Mouse (Mus musculus): ENCODE results near the gene 9030025P20Rik. TPM values are rescaled to one million over a fixed set of nuclear protein-coding genes. Genes with fewer than 3 reads are reported as not detected.
"Not testable (repeated sequence)": the region's sequence is repeated elsewhere in the genome, so short reads cannot be mapped to it uniquely, and the experiment has no call there.

Gene 9030025P20Rik
- total RNA-seq (2021) = 1 to 10 TPM; 4.6 to 8.1 TPM

GRCm38 (mm10) chr17:14978362-14979038 is at the start of gene 9030025P20Rik, which contains the start of gene Gm3417:
Gene 9030025P20Rik (plus strand): TSS chr17:14978468.
Gene Gm3417 (minus strand): TSS chr17:14978790.
- not testable (repeated sequence) for DNase-seq (ENCODE audit: extremely low spot score in 1 of 2, low spot score in 1 of 2)

- DNase-seq (ENCODE audit: extremely low spot score in 1 of 2, low spot score in 1 of 2) = no peak
Observed at GRCm38 (mm10) chr17:14928631-14929030, 49.6 kb upstream of the 9030025P20Rik start.

- DNase-seq (ENCODE audit: extremely low spot score in 1 of 2, low spot score in 1 of 2) = no peak
Observed at GRCm38 (mm10) chr17:14930697-14931096, 47.6 kb upstream of the 9030025P20Rik start.

GRCm38 (mm10) chr17:14931469-14931868 is 46.8 kb upstream of the 9030025P20Rik start:
- no peak for DNase-seq (ENCODE audit: extremely low spot score in 1 of 2, low spot score in 1 of 2)

- DNase-seq (ENCODE audit: extremely low spot score in 1 of 2, low spot score in 1 of 2) = not testable (repeated sequence)
Observed at GRCm38 (mm10) chr17:14935280-14935679, 43.0 kb upstream of the 9030025P20Rik start.

GRCm38 (mm10) chr17:14935841-14936605 is 42.2 kb upstream of the 9030025P20Rik start:
- no peak for DNase-seq (ENCODE audit: extremely low spot score in 1 of 2, low spot score in 1 of 2)

- DNase-seq (ENCODE audit: extremely low spot score in 1 of 2, low spot score in 1 of 2) = not testable (repeated sequence)
Observed at GRCm38 (mm10) chr17:14942181-14942580, 36.1 kb upstream of the 9030025P20Rik start.

GRCm38 (mm10) chr17:14943009-14943728 is 35.1 kb upstream of the 9030025P20Rik start, which contains the start of the genes Wdr27 and 1600012H06Rik:
Gene Wdr27 (minus strand): TSS chr17:14943158.
Gene 1600012H06Rik (plus strand): TSS chr17:14943184.
- DNase-seq (ENCODE audit: extremely low spot score in 1 of 2, low spot score in 1 of 2) = peak; percentile 98

GRCm38 (mm10) chr17:14943729-14944059 is 34.6 kb upstream of the 9030025P20Rik start:
- no peak for DNase-seq (ENCODE audit: extremely low spot score in 1 of 2, low spot score in 1 of 2)

- DNase-seq (ENCODE audit: extremely low spot score in 1 of 2, low spot score in 1 of 2) = no peak
Observed at GRCm38 (mm10) chr17:14944551-14944950, 33.7 kb upstream of the 9030025P20Rik start.

- DNase-seq (ENCODE audit: extremely low spot score in 1 of 2, low spot score in 1 of 2) = no peak
Observed at GRCm38 (mm10) chr17:14949161-14949827, 29.0 kb upstream of the 9030025P20Rik start.

- no peak for DNase-seq (ENCODE audit: extremely low spot score in 1 of 2, low spot score in 1 of 2)
Observed at GRCm38 (mm10) chr17:14953452-14953851, 24.8 kb upstream of the 9030025P20Rik start.

- DNase-seq (ENCODE audit: extremely low spot score in 1 of 2, low spot score in 1 of 2) = no peak
Observed at GRCm38 (mm10) chr17:14958686-14959327, 19.5 kb upstream of the 9030025P20Rik start.

GRCm38 (mm10) chr17:14959979-14960378 is 18.3 kb upstream of the 9030025P20Rik start:
- no peak for DNase-seq (ENCODE audit: extremely low spot score in 1 of 2, low spot score in 1 of 2)

- DNase-seq (ENCODE audit: extremely low spot score in 1 of 2, low spot score in 1 of 2) = no peak
Observed at GRCm38 (mm10) chr17:14960520-14960919, 17.7 kb upstream of the 9030025P20Rik start.

GRCm38 (mm10) chr17:14960951-14961556 is 17.2 kb upstream of the 9030025P20Rik start, which contains the start of gene Phf10:
Gene Phf10 (minus strand): TSS chr17:14961273.
- DNase-seq (ENCODE audit: extremely low spot score in 1 of 2, low spot score in 1 of 2) = not testable (repeated sequence)

GRCm38 (mm10) chr17:14961557-14962154 is 16.6 kb upstream of the 9030025P20Rik start:
- not testable (repeated sequence) for DNase-seq (ENCODE audit: extremely low spot score in 1 of 2, low spot score in 1 of 2)

- not testable (repeated sequence) for DNase-seq (ENCODE audit: extremely low spot score in 1 of 2, low spot score in 1 of 2)
Observed at GRCm38 (mm10) chr17:14968373-14968913, 9.8 kb upstream of the 9030025P20Rik start.
